14 mouse cellular contexts compared by ENCODE assay signal in genomic region chr12:79642715-79643114, GRCm38 (mm10).
A peak's percentile ranks its signal among the peaks of the same experiment; 100 is the strongest.
DNase-seq lines count a peak whose midpoint lies in the region; TF ChIP-seq lines count a peak whose summit lies in the region.
"Had no signal": no experiment of that assay in that cellular context is flagged by ENCODE, and none has a peak within 500 bp of the region (broad histone marks: within the 10 kb centered on the region; RNA-seq: fewer than 3 reads in every experiment).

No protein-coding gene starts in this region.

- peaks cover 17% of the 10 kb centered on the region for H3K4me1 ChIP-seq in liver, adult 2 months (ENCODE audit: control insufficient read depth, insufficient read depth, low read length)
- H3K4me1 ChIP-seq: midbrain, embryonic 12.5 days had no signal

- H3K36me3 ChIP-seq in liver, adult 2 months (ENCODE audit: control insufficient read depth, insufficient read depth, low read length), result no peaks in the 10 kb centered on the region
- no peaks in the 10 kb centered on the region for H3K36me3 ChIP-seq in macrophage (ENCODE audit: inconsistent target)
- H3K36me3 ChIP-seq: embryonic facial prominence, embryonic 10.5 days; heart, embryonic 12.5 days; midbrain, embryonic 12.5 days had no signal

- H3K27ac ChIP-seq in liver, adult 2 months (replicated peaks; ENCODE audit: insufficient read depth, low read depth, low read length), result peak overlapping the region; percentile 74
- H3K27ac ChIP-seq in macrophage, result peak overlapping the region; percentile 96
- H3K27ac ChIP-seq: embryonic facial prominence, embryonic 10.5 days; midbrain, embryonic 12.5 days had no signal

- TF ChIP-seq CTCF in liver, adult 2 months (IDR thresholded peaks at IDR 0.05; ENCODE audit: low read depth, low read length), result no peak

- H3K27me3 ChIP-seq in liver, adult 2 months (ENCODE audit: control insufficient read depth, insufficient read depth, low read length), result no peaks in the 10 kb centered on the region
- H3K27me3 ChIP-seq: heart, embryonic 12.5 days; midbrain, embryonic 12.5 days had no signal

- no peak overlapping the region for H3K4me3 ChIP-seq in liver, adult 2 months (ENCODE audit: insufficient read depth, low read depth, low read length)
- H3K4me3 ChIP-seq in macrophage (ENCODE audit: inconsistent target), result no peak overlapping the region
- H3K4me3 ChIP-seq: embryonic facial prominence, embryonic 10.5 days; erythroblast, embryonic 14.5 days; heart, embryonic 12.5 days; midbrain, embryonic 12.5 days had no signal

- TF ChIP-seq POLR2A in liver, adult 2 months (IDR thresholded peaks at IDR 0.05; ENCODE audit: extremely low read depth, insufficient read depth, low read length), result no peak

- H3K79me2 ChIP-seq in liver, adult 2 months (ENCODE audit: control insufficient read depth, insufficient read depth, low read length), result no peaks in the 10 kb centered on the region
- no peaks in the 10 kb centered on the region for H3K79me2 ChIP-seq in macrophage (ENCODE audit: inconsistent target)

- H3K9ac ChIP-seq in liver, adult 2 months (ENCODE audit: low read depth, low read length), result 0 out of 2 replicates have a peak overlapping the region, but pooled peaks have one; percentile 8
- H3K9ac ChIP-seq: heart, embryonic 12.5 days; midbrain, embryonic 12.5 days had no signal

- 53% methylated on average over 5 of the region's 5 CpGs for WGBS in liver, adult 2 months
- 11% methylated on average over 5 of the region's 5 CpGs for WGBS in macrophage (ENCODE audit: missing documents)

- peak; percentile 56 for DNase-seq in liver, adult 2 months (ENCODE audit: extremely low read depth, low read depth, low spot score)
- DNase-seq in liver (no peak), A20 (ENCODE audit: low read depth, low spot score) (peak; percentile 68)
- peak; percentile 40 for DNase-seq in brain, adult 2 months (ENCODE audit: low read depth, low spot score)
- DNase-seq in thymus, postnatal 14 days, result no peak
- no peak for DNase-seq in testis, postnatal 10 days (ENCODE audit: low spot score)
- no peak for DNase-seq in gastrocnemius, postnatal 4 days (ENCODE audit: low spot score in 2 of 2)
- DNase-seq: adrenal gland, adult 8-10 months; cerebellum, adult 9-11 months had no signal

Comparison
In these comparisons a context has a peak if more than half of its experiments do, and no peak if none do; other contexts are left out.
1. DNase-seq: peak in liver, adult 2 months (single experiment), A20 (single experiment) and brain, adult 2 months (single experiment); none in liver (single experiment), thymus, postnatal 14 days (single experiment), testis, postnatal 10 days (single experiment) and gastrocnemius, postnatal 4 days (0 of 2).